Mouse (Mus musculus) stomach, postnatal 0 days (tissue): ENCODE measurements around the gene Lhfpl3. TPM values are rescaled to one million over a fixed set of nuclear protein-coding genes. Genes with fewer than 3 reads are reported as not detected.
A peak's percentile ranks its signal among the peaks of the same experiment; 100 is the strongest.

Experiments
- ATAC-seq: fragments of 200-750 bp; cut with Nextera tagmentation; 2 replicates; pipeline ENCODE4 v1.8.0; 2017; ENCODE audit not compliant: low FRiP score, low TSS enrichment
- DNase-seq: peaks from one replicate; pipeline ENCODE4 v3.0.0-alpha.2; 2016; ENCODE audit warnings: low spot score
- H3K27ac ChIP-seq: fragments of 300-500 bp; sonication (generic); replicated peaks from 2 replicates; pipeline ENCODE4 v1.5.1; 2014; ENCODE audit warnings: mild to moderate bottlenecking, control low read depth
- H3K27me3 ChIP-seq: fragments of 300-500 bp; sonication (generic); 2 replicates; pipeline ENCODE4 v1.6.1; 2014; ENCODE audit warnings: low read length; ENCODE audit not compliant: control insufficient read depth, insufficient read depth
- H3K36me3 ChIP-seq: fragments of 300-500 bp; sonication (generic); 2 replicates; pipeline ENCODE4 v1.6.1; 2014; ENCODE audit warnings: low read length, mixed read lengths; ENCODE audit not compliant: control insufficient read depth, insufficient read depth
- H3K4me1 ChIP-seq: fragments of 300-500 bp; sonication (generic); replicated peaks from 2 replicates; pipeline ENCODE4 v1.6.1; 2014; ENCODE audit warnings: antibody characterized with exemption; ENCODE audit not compliant: control insufficient read depth, insufficient read depth
- H3K4me2 ChIP-seq: fragments of 300-500 bp; sonication (generic); replicated peaks from 2 replicates; pipeline ENCODE4 v1.6.1; 2014; ENCODE audit warnings: low read depth, mild to moderate bottlenecking, control low read depth, moderate library complexity
- H3K4me3 ChIP-seq: fragments of 300-500 bp; sonication (generic); 2 replicates; pipeline ENCODE4 v1.5.1; 2014; ENCODE audit warnings: low read depth, low read length, control low read depth
- H3K9ac ChIP-seq: fragments of 300-500 bp; sonication (generic); 2 replicates; pipeline ENCODE4 v1.6.1; 2014; ENCODE audit warnings: mild to moderate bottlenecking, low read length, control low read depth, mixed read lengths
- H3K9me3 ChIP-seq: fragments of 300-500 bp; sonication (generic); 2 replicates; pipeline ENCODE4 v1.6.1; 2016; ENCODE audit warnings: low read length; ENCODE audit not compliant: control insufficient read depth
- CTCF ChIP-seq: IDR thresholded peaks from 2 replicates; pipeline ENCODE4 v1.5.1; 2016; ENCODE audit warnings: antibody characterized with exemption, low read depth, mild to moderate bottlenecking, moderate library complexity
- EP300 ChIP-seq: optimal IDR thresholded peaks from 2 replicates; pipeline ENCODE3; 2016; ENCODE audit warnings: antibody characterized with exemption
- WGBS: fragments of 180-500 bp; shearing (Covaris S2); extraction: QIAGEN DNeasy Blood & Tissue Kit; methylation state at CpG from one replicate; pipeline ENCODE4 v1.1.7; 2014; 5-methylcytosine and 5-hydroxymethylcytosine counted together
- microRNA-seq: library from miRNA; unstranded; fragments of <30 nt; microRNA quantifications from one replicate; pipeline ENCODE4, GENCODE M21; 2016
- polyA plus RNA-seq: library from polyadenylated mRNA; unstranded; fragments of >200 nt; fragmentation: Nextera tagmentation; extraction: Ambion mirVana; gene quantifications from 2 replicates; pipeline ENCODE4 v1.2.1, GENCODE M21; 2015

The Lhfpl3 gene
- polyA plus RNA-seq, 1 experiment from 2014 or later = 0.23 TPM

- DNase-seq (no peak), ATAC-seq (no peak)
- H3K9me3 ChIP-seq = no peaks in the 10 kb centered on the region
- H3K4me3 ChIP-seq = no peak overlapping the region
- WGBS = 83% methylated on average over 7 of the region's 7 CpGs
- no peak overlapping the region for H3K4me2 ChIP-seq
- no peaks in the 10 kb centered on the region for H3K36me3 ChIP-seq
- H3K4me1 ChIP-seq = no peaks in the 10 kb centered on the region
- H3K27ac ChIP-seq = no peak overlapping the region
- no peak for TF ChIP-seq EP300
- no peak overlapping the region for H3K9ac ChIP-seq
- no peaks in the 10 kb centered on the region for H3K27me3 ChIP-seq
These were observed 533.5 kb downstream of the Lhfpl3 start for GRCm38 (mm10) chr5:23279364-23279763.

- Histone ChIP-seq H3K4me3 (no peak overlapping the region), H3K36me3 (no peaks in the 10 kb centered on the region), H3K4me1 (no peaks in the 10 kb centered on the region), H3K4me2 (no peak overlapping the region), H3K9me3 (no peaks in the 10 kb centered on the region), H3K27ac (no peak overlapping the region), H3K9ac (no peak overlapping the region), H3K27me3 (no peaks in the 10 kb centered on the region)
- 20% methylated on average over 3 of the region's 3 CpGs for WGBS
- no peak for DNase-seq
- peak; percentile 76 for TF ChIP-seq CTCF
- TF ChIP-seq EP300 = no peak
- ATAC-seq = no peak
These were observed 539.0 kb downstream of the Lhfpl3 start for GRCm38 (mm10) chr5:23284884-23285283.

GRCm38 (mm10) chr5:23289149-23289548 lies 543.3 kb downstream of the Lhfpl3 start:
- no peaks in the 10 kb centered on the region for H3K4me1 ChIP-seq
- no peak overlapping the region for H3K4me3 ChIP-seq
- no peak for DNase-seq
- no peaks in the 10 kb centered on the region for H3K36me3 ChIP-seq
- no peak overlapping the region for H3K27ac ChIP-seq
- no peak for ATAC-seq
- H3K9me3 ChIP-seq = no peaks in the 10 kb centered on the region
- TF ChIP-seq EP300 = no peak
- no peak for TF ChIP-seq CTCF
- H3K27me3 ChIP-seq = no peaks in the 10 kb centered on the region
- H3K4me2 ChIP-seq = no peak overlapping the region
- no peak overlapping the region for H3K9ac ChIP-seq

Small RNAs within 50 kb of the gene (microRNA-seq; reads per million reads assigned to microRNA genes)
- not detected for gene Gm28022
- gene Gm44363 = not detected

Other genes with a start within 250 kb of the Lhfpl3 start
- gene Orc5, start 195.6 kb upstream of the Lhfpl3 start, polyA plus RNA-seq = 21.2 and 21.6 TPM in 2 replicates